Mouse (Mus musculus): ENCODE results near the gene Nop14. TPM values are rescaled to one million over a fixed set of nuclear protein-coding genes. Genes with fewer than 3 reads are reported as not detected.

Nop14 gene
- polyA plus RNA-seq (2015; fragmentation: Nextera tagmentation; extraction: Ambion mirVana), result 20.4 and 21.2 TPM in 2 replicates

DNA sequence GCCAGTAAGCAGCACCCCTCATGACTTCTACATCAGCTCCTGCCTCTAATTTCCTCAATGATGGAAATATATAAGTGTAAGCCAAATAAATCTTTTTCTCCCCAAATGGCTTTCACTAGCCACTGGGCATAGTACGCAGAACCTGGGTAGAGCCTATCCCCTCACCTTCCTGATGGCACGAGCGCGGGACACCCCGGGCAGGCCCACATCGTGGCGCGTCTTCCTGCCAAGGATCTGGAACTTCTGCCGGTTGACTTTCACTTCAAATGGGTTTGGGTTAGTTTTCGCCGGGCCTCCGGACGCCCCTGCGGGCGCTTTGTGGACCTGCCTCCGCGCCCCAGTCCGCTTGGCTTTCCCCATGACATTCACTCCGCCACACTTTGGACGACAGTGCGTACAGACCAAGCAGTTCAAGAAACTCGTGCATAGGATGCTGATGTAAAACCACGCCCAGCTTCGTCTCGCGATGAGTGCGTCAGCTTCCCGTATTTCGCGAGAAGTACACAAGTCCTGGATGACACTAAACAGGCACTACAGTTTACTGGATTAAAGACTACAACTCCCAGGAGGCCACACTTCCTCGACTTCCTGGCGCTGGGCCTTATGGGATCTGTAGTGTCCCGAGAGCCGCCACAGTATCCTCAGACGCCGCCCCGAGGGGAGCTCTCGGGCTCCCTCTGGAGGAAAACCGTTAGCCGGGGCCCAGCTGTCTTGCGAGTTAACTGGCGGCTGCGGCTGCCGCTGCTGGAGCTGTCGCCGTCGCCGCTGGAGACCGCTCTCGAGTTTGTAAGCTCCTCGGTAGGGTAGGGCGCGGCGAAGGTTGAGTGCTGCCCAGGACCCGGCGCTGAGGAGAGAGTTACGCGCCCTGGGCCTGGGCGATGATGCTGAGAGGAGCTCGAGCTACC is at the start of gene Nop14, which contains the start of gene Grk4:
Nop14 (minus strand) TSS at position 463 of the 905 bp plus-strand sequence.
Grk4 (plus strand) TSS at position 694 of the 905 bp plus-strand sequence.
- H3K9me3 ChIP-seq (ENCODE audit: control insufficient read depth, low read length), result no peaks in the 10 kb centered on the region
- no peaks in the 10 kb centered on the region for H3K27me3 ChIP-seq (replicated peaks; ENCODE audit: control insufficient read depth, insufficient read depth, low read length)
- peak within 1 kb of the TSS; percentile 83 for H3K4me3 ChIP-seq (ENCODE audit: low read length)
- H3K9ac ChIP-seq (ENCODE audit: low read depth, low read length), result peak within 1 kb of the TSS; percentile 71
- H3K4me1 ChIP-seq (ENCODE audit: control insufficient read depth, insufficient read depth, low read depth, low read length), result peaks cover 7% of the 10 kb centered on the region
- ATAC-seq, result peak; percentile 100
- 0% methylated on average over 60 of the region's 60 CpGs for WGBS
- peaks cover 8% of the 10 kb centered on the region for H3K36me3 ChIP-seq (ENCODE audit: control insufficient read depth, insufficient read depth, low read length)
- H3K4me2 ChIP-seq (ENCODE audit: low read length), result peak within 1 kb of the TSS; percentile 72
- peak within 1 kb of the TSS; percentile 79 for H3K27ac ChIP-seq (ENCODE audit: low read depth, low read length)

DNA sequence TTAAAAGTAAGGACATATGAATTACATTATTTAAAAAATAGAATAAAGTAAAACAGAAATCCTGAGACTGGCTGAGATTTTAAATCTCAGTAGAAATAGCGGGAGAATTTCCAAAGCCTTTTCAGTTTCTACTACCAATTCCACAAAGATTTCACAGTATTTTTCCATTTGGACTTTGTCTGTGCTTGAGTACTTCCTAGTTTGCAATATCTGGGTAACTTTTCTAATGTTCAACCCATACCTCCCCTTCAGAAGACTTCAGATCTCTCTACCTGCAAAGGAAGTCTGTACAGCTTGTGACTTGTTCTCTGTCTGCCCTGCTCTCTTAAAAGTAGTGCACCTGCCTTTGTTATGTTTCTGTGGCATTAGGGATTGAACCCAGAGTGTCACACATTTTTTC is 48.5 kb upstream of the Nop14 start:
- WGBS, result 83% methylated on average over 1 of the region's 1 CpGs
- no peak for ATAC-seq
- H3K9me3 ChIP-seq (ENCODE audit: control insufficient read depth, low read length), result no peaks in the 10 kb centered on the region
- no peak overlapping the region for H3K4me3 ChIP-seq (ENCODE audit: low read length)
- no peaks in the 10 kb centered on the region for H3K36me3 ChIP-seq (ENCODE audit: control insufficient read depth, insufficient read depth, low read length)
- H3K9ac ChIP-seq (ENCODE audit: low read depth, low read length), result no peak overlapping the region
- no peaks in the 10 kb centered on the region for H3K4me1 ChIP-seq (ENCODE audit: control insufficient read depth, insufficient read depth, low read depth, low read length)
- no peaks in the 10 kb centered on the region for H3K27me3 ChIP-seq (replicated peaks; ENCODE audit: control insufficient read depth, insufficient read depth, low read length)
- no peak overlapping the region for H3K4me2 ChIP-seq (ENCODE audit: low read length)
- no peak overlapping the region for H3K27ac ChIP-seq (ENCODE audit: low read depth, low read length)

GRCm38 (mm10) chr5:34695521-34695920 is 35.6 kb upstream of the Nop14 start:
- 79% methylated on average over 5 of the region's 5 CpGs for WGBS
- H3K9me3 ChIP-seq (ENCODE audit: control insufficient read depth, low read length), result no peaks in the 10 kb centered on the region

GRCm38 (mm10) chr5:34692782-34693181 is 32.8 kb upstream of the Nop14 start:
- Histone ChIP-seq H3K9ac (ENCODE audit: low read depth, low read length) (no peak overlapping the region), H3K4me1 (ENCODE audit: control insufficient read depth, insufficient read depth, low read depth, low read length) (no peaks in the 10 kb centered on the region), H3K27ac (ENCODE audit: low read depth, low read length) (no peak overlapping the region), H3K4me3 (ENCODE audit: low read length) (no peak overlapping the region), H3K36me3 (ENCODE audit: control insufficient read depth, insufficient read depth, low read length) (no peaks in the 10 kb centered on the region), H3K4me2 (ENCODE audit: low read length) (no peak overlapping the region), H3K9me3 (ENCODE audit: control insufficient read depth, low read length) (no peaks in the 10 kb centered on the region), H3K27me3 (replicated peaks; ENCODE audit: control insufficient read depth, insufficient read depth, low read length) (no peaks in the 10 kb centered on the region)
- 61% methylated on average over 2 of the region's 2 CpGs for WGBS
- no peak for ATAC-seq

More at GRCm38 (mm10) chr5:34695521-34695920, 35.6 kb upstream of the Nop14 start:
- no peak overlapping the region for H3K9ac ChIP-seq (ENCODE audit: low read depth, low read length)
- no peak overlapping the region for H3K4me2 ChIP-seq (ENCODE audit: low read length)
- H3K27ac ChIP-seq (ENCODE audit: low read depth, low read length), result no peak overlapping the region
- H3K27me3 ChIP-seq (replicated peaks; ENCODE audit: control insufficient read depth, insufficient read depth, low read length), result no peaks in the 10 kb centered on the region
- no peak for ATAC-seq
- no peaks in the 10 kb centered on the region for H3K4me1 ChIP-seq (ENCODE audit: control insufficient read depth, insufficient read depth, low read depth, low read length)
- no peaks in the 10 kb centered on the region for H3K36me3 ChIP-seq (ENCODE audit: control insufficient read depth, insufficient read depth, low read length)
- no peak overlapping the region for H3K4me3 ChIP-seq (ENCODE audit: low read length)

DNA sequence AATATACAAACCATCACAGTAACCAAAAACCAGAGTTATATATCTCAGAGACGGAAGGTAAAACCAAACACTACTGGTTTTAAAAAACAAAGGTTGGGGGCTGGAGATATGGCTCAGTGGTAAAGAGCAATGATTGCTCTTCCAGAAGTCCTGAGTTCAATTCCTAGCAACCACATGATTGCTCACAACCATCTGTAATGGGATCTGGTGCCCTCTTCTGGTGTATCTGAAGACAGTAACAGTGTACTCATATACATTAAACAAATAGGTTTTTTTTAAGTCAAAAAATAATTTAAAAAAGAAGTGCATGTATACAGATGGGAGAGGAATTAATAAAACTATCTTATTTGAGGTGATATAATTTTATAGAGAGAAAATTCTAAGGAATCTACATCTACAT is 29.9 kb upstream of the Nop14 start:
- Histone ChIP-seq H3K4me1 (ENCODE audit: control insufficient read depth, insufficient read depth, low read depth, low read length) (no peaks in the 10 kb centered on the region), H3K27me3 (replicated peaks; ENCODE audit: control insufficient read depth, insufficient read depth, low read length) (no peaks in the 10 kb centered on the region), H3K36me3 (ENCODE audit: control insufficient read depth, insufficient read depth, low read length) (no peaks in the 10 kb centered on the region), H3K4me3 (ENCODE audit: low read length) (no peak overlapping the region), H3K9ac (ENCODE audit: low read depth, low read length) (no peak overlapping the region), H3K27ac (ENCODE audit: low read depth, low read length) (no peak overlapping the region), H3K9me3 (ENCODE audit: control insufficient read depth, low read length) (no peaks in the 10 kb centered on the region), H3K4me2 (ENCODE audit: low read length) (no peak overlapping the region)
- no peak for ATAC-seq
- 95% methylated on average over 1 of the region's 1 CpGs for WGBS

DNA sequence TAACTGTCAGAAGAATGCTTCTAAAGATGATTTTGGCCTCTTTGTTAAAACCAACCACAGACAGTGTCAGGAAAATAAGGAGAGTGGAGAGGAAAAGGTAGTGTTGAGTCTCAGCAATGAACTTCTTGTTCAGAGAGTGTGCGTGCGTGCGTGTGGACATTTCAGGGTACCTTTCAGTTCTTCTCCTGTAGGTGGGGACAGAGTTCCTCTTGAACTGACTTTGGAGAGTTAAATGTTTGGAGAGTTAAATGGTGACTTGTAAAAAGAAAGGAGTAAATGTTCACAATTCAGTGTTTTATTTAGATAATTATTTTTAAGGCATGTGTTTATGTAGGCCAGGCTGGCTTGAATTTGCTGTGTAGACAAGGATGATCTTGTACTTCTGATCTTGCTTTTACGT is 10.3 kb upstream of the Nop14 start:
- H3K9me3 ChIP-seq (ENCODE audit: control insufficient read depth, low read length), result no peaks in the 10 kb centered on the region
- no peaks in the 10 kb centered on the region for H3K4me1 ChIP-seq (ENCODE audit: control insufficient read depth, insufficient read depth, low read depth, low read length)
- no peak overlapping the region for H3K4me3 ChIP-seq (ENCODE audit: low read length)
- ATAC-seq, result no peak
- H3K4me2 ChIP-seq (ENCODE audit: low read length), result no peak overlapping the region
- 75% methylated on average over 4 of the region's 4 CpGs for WGBS
- no peaks in the 10 kb centered on the region; the same call in 1 of the 2 replicates for H3K36me3 ChIP-seq (ENCODE audit: control insufficient read depth, insufficient read depth, low read length)
- no peaks in the 10 kb centered on the region for H3K27me3 ChIP-seq (replicated peaks; ENCODE audit: control insufficient read depth, insufficient read depth, low read length)
- no peak overlapping the region for H3K9ac ChIP-seq (ENCODE audit: low read depth, low read length)
- no peak overlapping the region for H3K27ac ChIP-seq (ENCODE audit: low read depth, low read length)

DNA sequence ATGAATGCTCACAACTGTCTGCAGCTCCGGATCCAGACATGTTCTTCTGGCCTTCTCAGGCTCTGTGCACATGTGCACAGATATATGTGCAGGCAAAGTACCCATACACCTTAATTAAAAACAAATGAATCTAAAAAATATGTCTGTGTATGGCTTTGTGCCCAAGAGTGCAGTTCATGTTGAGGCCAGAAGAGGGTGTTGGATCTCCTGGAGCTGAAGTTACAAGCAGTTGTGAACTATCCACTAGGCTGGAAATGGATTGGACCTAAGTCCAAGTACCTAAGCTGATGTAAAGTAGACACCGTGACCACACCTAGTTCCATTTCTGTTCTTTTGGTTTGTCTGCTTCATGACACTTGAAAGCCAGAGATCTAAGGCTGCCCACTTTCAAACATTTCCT is 9.5 kb upstream of the Nop14 start:
- Histone ChIP-seq H3K9me3 (ENCODE audit: control insufficient read depth, low read length) (no peaks in the 10 kb centered on the region), H3K4me2 (ENCODE audit: low read length) (no peak overlapping the region), H3K36me3 (ENCODE audit: control insufficient read depth, insufficient read depth, low read length) (no peaks in the 10 kb centered on the region; the same call in 1 of the 2 replicates), H3K27me3 (replicated peaks; ENCODE audit: control insufficient read depth, insufficient read depth, low read length) (no peaks in the 10 kb centered on the region), H3K27ac (ENCODE audit: low read depth, low read length) (no peak overlapping the region), H3K9ac (ENCODE audit: low read depth, low read length) (no peak overlapping the region), H3K4me1 (ENCODE audit: control insufficient read depth, insufficient read depth, low read depth, low read length) (no peaks in the 10 kb centered on the region), H3K4me3 (ENCODE audit: low read length) (no peak overlapping the region)
- 75% methylated on average over 2 of the region's 2 CpGs for WGBS
- ATAC-seq, result no peak

DNA sequence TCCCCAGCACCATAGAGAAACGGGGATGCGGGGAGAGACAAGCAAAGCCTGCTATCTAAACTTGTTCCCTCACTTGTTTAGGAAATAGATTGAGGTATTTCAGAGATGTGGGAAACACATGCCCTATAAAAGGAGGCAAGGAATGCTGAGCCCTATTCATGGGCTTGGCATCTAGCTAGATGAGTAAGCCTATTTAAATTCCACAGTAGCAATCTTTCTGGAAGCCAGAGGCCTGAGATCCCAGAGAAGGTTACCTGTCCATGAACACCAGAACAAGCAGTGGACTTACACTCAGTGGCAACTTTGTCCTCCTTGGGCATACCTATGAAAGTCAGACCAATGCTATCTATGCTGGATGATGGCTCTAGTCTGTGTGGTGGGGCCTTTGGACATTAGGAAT is 3.3 kb upstream of the Nop14 start:
- peaks cover 7% of the 10 kb centered on the region for H3K4me1 ChIP-seq (ENCODE audit: control insufficient read depth, insufficient read depth, low read depth, low read length)
- no peak overlapping the region for H3K4me2 ChIP-seq (ENCODE audit: low read length)
- H3K27me3 ChIP-seq (replicated peaks; ENCODE audit: control insufficient read depth, insufficient read depth, low read length), result no peaks in the 10 kb centered on the region
- H3K4me3 ChIP-seq (ENCODE audit: low read length), result no peak overlapping the region
- no peaks in the 10 kb centered on the region for H3K36me3 ChIP-seq (ENCODE audit: control insufficient read depth, insufficient read depth, low read length)
- H3K9ac ChIP-seq (ENCODE audit: low read depth, low read length), result no peak overlapping the region
- ATAC-seq, result no peak
- no peaks in the 10 kb centered on the region for H3K9me3 ChIP-seq (ENCODE audit: control insufficient read depth, low read length)
- 94% methylated on average over 2 of the region's 2 CpGs for WGBS
- H3K27ac ChIP-seq (ENCODE audit: low read depth, low read length), result no peak overlapping the region

DNA sequence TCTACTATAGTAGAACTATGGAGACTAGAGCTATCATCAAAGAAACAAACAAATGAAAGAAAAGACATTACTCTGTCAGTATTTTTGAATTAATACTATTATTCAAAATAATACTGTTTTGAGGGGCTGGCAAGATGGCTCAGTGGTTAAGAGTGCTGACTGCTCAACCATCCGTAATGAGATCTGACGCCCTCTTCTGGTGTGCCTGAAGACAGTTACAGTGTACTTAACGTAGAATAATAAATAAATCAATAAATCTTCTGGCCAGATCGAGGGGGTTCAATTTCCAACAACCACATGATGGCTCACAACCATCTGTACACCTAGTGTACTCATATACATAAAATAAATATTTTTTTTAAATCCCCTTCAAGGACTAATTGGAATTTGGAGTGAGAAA is 2.0 kb upstream of the Nop14 start:
- Histone ChIP-seq H3K36me3 (ENCODE audit: control insufficient read depth, insufficient read depth, low read length) (no peaks in the 10 kb centered on the region), H3K4me1 (ENCODE audit: control insufficient read depth, insufficient read depth, low read depth, low read length) (peaks cover 7% of the 10 kb centered on the region), H3K27me3 (replicated peaks; ENCODE audit: control insufficient read depth, insufficient read depth, low read length) (no peaks in the 10 kb centered on the region), H3K4me3 (ENCODE audit: low read length) (no peak overlapping the region), H3K9me3 (ENCODE audit: control insufficient read depth, low read length) (no peaks in the 10 kb centered on the region), H3K4me2 (ENCODE audit: low read length) (no peak overlapping the region), H3K27ac (ENCODE audit: low read depth, low read length) (no peak overlapping the region), H3K9ac (ENCODE audit: low read depth, low read length) (no peak overlapping the region)
- ATAC-seq, result no peak
- 85% methylated on average over 4 of the region's 4 CpGs for WGBS
